Mouse (Mus musculus) cerebral cortex, adult 2 months (tissue): ENCODE results near the gene Zbtb24.

ENCODE experiments used
- WGBS: fragments of 180-500 bp; shearing (Covaris S2); methylation state at CpG from one replicate; pipeline ENCODE4 v1.1.7; 2018; 5-methylcytosine and 5-hydroxymethylcytosine counted together

The Zbtb24 gene

DNA sequence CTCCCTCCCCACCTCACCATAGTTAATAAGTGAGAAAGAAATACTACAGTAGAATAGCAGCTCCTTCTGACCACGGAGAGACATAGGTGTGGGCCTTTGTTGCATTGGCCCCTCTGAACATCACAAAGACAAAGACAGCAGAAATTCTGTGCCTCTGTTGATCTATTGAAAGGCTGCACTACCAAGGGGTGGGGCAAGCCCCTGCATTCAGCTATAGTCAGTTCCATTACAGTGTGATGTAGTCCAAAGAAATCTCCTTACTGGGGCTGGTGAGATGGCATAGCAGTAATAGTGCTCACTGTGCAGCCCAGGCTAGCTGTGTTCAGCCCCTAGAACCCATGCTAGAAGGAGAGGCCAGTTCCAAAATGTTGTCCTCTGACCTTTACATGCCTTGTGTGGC is 54.8 kb downstream of the Zbtb24 start:
- WGBS = 64% methylated on average over 1 of the region's 1 CpGs

DNA sequence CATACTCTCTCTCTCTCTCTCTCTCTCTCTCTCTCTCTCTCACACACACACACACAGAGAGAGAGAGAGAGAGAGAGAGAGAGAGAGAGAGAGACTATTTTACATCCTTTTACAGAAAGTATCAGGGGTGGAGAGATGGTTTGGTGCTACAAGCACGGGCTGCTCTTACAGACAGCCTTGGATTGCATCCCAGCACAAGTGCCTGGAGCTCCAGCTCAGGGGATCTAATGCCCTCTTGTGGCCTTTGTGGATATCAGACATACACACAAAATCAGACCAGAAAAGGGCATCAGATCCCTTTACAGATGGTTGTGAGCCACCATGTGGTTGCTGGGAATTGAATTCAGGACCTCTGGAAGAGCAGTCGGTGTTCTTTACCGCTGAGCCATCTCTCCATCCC is 55.3 kb downstream of the Zbtb24 start:
- WGBS = 20% methylated on average over 3 of the region's 3 CpGs

DNA sequence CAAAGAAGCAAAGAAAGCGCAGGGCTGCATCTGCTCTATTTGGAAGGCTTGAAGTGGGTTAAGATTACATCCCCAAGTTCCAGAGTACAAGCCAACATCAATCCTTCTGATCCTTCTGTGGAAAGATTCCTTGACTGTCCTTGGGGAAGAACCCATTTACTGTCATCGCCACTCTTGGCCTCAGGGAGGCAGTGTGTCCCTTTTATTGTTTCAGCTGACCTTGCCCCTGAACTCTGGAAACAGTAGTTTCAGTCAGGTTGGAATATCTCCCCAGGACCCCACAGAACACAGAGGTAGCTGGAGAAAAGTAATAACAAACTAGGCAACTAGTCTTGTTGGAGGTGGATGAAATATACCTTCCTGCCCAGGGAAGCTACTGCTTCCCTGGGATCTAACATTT is 59.0 kb downstream of the Zbtb24 start:
- 65% methylated on average over 2 of the region's 2 CpGs for WGBS

DNA sequence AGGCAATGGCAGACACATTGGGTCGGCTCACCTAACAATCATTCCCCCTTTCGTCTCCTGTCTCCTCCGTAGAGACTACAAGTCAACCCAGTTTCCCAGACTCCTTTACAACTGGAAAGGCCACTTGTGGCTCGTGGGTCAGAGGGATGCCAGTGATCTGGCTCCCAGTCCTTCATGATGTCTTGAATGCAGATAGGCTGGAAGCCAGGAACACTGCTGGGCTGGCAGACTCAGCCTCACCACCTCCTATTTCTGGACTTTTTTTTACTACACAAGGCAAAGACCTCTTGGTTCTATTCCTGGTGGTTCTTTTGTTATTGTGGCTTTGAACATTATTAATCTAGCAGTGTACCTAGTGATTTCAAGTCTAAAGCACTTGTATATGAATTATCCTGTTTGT is 64.1 kb downstream of the Zbtb24 start:
- WGBS = 82% methylated on average over 4 of the region's 4 CpGs
